Mouse (Mus musculus) intestine, postnatal 0 days (tissue): ENCODE data around the gene Spred1. TPM values are rescaled to one million over a fixed set of nuclear protein-coding genes. Genes with fewer than 3 reads are reported as not detected.

Source experiments
- ATAC-seq: fragments of 200-750 bp; cut with Nextera tagmentation; 2 replicates; pipeline ENCODE4 v1.8.0; 2017; ENCODE audit warnings: mild to moderate bottlenecking, moderate TSS enrichment, moderate library complexity
- H3K27ac ChIP-seq: fragments of 300-500 bp; sonication (generic); 2 replicates; pipeline ENCODE4 v1.5.1; 2014; ENCODE audit warnings: mild to moderate bottlenecking, low read depth, low read length, moderate library complexity
- H3K27me3 ChIP-seq: fragments of 300-500 bp; sonication (generic); replicated peaks from 2 replicates; pipeline ENCODE4 v1.6.1; 2014; ENCODE audit warnings: low read length, mixed read lengths; ENCODE audit not compliant: control insufficient read depth, insufficient read depth
- H3K36me3 ChIP-seq: fragments of 300-500 bp; sonication (generic); 2 replicates; pipeline ENCODE4 v1.6.1; 2014; ENCODE audit warnings: mild to moderate bottlenecking, moderate library complexity; ENCODE audit not compliant: control insufficient read depth, insufficient read depth
- H3K4me1 ChIP-seq: fragments of 300-500 bp; sonication (generic); replicated peaks from 2 replicates; pipeline ENCODE4 v1.6.1; 2014; ENCODE audit warnings: antibody characterized with exemption, low read length, mixed read lengths; ENCODE audit not compliant: control insufficient read depth, insufficient read depth
- H3K4me2 ChIP-seq: fragments of 300-500 bp; sonication (generic); replicated peaks from 2 replicates; pipeline ENCODE4 v1.6.1; 2014; ENCODE audit warnings: low read depth, mild to moderate bottlenecking, moderate library complexity
- H3K4me3 ChIP-seq: fragments of 300-500 bp; sonication (generic); 2 replicates; pipeline ENCODE4 v1.5.1; 2014; ENCODE audit warnings: low read depth, low read length
- H3K9ac ChIP-seq: fragments of 300-500 bp; sonication (generic); 2 replicates; pipeline ENCODE4 v1.6.1; 2014; ENCODE audit warnings: mild to moderate bottlenecking, low read depth, low read length
- H3K9me3 ChIP-seq: fragments of 300-500 bp; sonication (generic); 2 replicates; pipeline ENCODE4 v1.6.1; 2016; ENCODE audit warnings: mixed run types; ENCODE audit not compliant: control insufficient read depth
- CTCF ChIP-seq: sonication (generic); IDR thresholded peaks from 2 replicates; pipeline ENCODE4 v1.5.1; 2016; ENCODE audit warnings: low read depth, mild to moderate bottlenecking, control low read depth, antibody characterized with exemption, moderate library complexity
- WGBS: fragments of 180-500 bp; shearing (Covaris S2); extraction: QIAGEN DNeasy Blood & Tissue Kit; methylation state at CpG from one replicate; pipeline ENCODE4 v1.1.7; 2014; 5-methylcytosine and 5-hydroxymethylcytosine counted together
- polyA plus RNA-seq: library from polyadenylated mRNA; unstranded; fragments of >200 nt; fragmentation: Nextera tagmentation; extraction: Ambion mirVana; gene quantifications from 2 replicates; pipeline ENCODE4 v1.2.1, GENCODE M21; 2015

Gene Spred1
- polyA plus RNA-seq, 1 experiment from 2014 or later: 5.1 TPM

GRCm38 (mm10) chr2:117118516-117118915 is 2.7 kb upstream of the Spred1 start:
- H3K4me1 ChIP-seq: peaks cover 7% of the 10 kb centered on the region
- WGBS: 65% methylated on average over 2 of the region's 2 CpGs
- H3K4me3 ChIP-seq: no peak overlapping the region
- H3K9me3 ChIP-seq: no peaks in the 10 kb centered on the region
- no peak for TF ChIP-seq CTCF
- H3K27me3 ChIP-seq: no peaks in the 10 kb centered on the region
- no peak for ATAC-seq
- no peak overlapping the region for H3K9ac ChIP-seq
- H3K36me3 ChIP-seq: no peaks in the 10 kb centered on the region
- no peak overlapping the region for H3K4me2 ChIP-seq
- no peak overlapping the region for H3K27ac ChIP-seq

DNA sequence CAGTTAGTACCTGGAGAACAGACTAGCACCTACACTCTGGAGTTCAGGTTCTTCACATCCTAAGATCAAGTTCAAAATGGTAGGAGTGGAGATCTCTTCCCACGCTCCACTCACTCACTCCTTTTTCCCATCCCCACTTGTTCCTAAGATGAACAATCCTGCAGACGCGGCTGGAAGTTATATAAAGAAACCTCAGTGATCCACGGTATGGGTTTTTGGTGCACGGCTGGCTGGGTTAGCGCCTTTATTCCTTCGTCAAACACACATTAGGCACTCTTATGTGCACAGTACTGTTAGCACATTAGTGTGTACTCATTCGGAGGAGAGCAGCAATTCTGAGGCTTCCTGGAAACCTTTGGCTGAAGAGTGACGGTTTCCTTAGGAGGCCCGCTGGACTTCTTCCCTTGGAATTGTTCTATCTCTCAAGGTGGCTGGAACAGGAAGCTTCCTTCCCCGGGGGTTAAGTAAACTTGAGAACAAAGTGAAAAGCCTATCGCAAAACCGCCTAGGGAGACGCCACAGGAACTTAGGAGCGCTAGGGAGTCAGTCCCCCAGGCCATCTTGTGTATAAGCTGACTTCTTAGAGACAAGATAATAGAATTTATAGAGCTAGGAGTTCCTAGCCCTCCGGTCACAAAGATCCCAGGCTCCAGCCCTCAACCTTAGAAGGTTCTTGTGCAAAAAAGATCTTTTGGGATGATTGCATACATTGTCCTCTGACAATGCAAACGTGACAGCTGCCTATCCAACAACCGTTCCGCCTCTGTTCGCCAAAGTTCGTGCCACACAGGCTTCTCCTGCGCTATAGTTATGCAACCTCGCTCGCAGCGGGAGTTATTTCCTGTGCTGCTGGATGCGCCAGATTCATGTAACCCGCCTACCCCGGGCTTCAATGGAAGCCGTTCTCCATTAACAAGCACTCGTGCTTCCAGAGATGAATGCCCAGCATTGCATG is 1.6 kb upstream of the Spred1 start:
- Histone ChIP-seq H3K9ac (peak overlapping the region; percentile 98; the same call in 1 of the 2 replicates), H3K27me3 (no peaks in the 10 kb centered on the region), H3K9me3 (no peaks in the 10 kb centered on the region), H3K36me3 (no peaks in the 10 kb centered on the region), H3K4me1 (peaks cover 7% of the 10 kb centered on the region), H3K4me2 (peak overlapping the region; percentile 78), H3K4me3 (peak overlapping the region; percentile 95), H3K27ac (peak overlapping the region; percentile 98)
- WGBS: 9% methylated on average over 30 of the region's 30 CpGs
- TF ChIP-seq CTCF: no peak
- peak; percentile 59 for ATAC-seq

DNA sequence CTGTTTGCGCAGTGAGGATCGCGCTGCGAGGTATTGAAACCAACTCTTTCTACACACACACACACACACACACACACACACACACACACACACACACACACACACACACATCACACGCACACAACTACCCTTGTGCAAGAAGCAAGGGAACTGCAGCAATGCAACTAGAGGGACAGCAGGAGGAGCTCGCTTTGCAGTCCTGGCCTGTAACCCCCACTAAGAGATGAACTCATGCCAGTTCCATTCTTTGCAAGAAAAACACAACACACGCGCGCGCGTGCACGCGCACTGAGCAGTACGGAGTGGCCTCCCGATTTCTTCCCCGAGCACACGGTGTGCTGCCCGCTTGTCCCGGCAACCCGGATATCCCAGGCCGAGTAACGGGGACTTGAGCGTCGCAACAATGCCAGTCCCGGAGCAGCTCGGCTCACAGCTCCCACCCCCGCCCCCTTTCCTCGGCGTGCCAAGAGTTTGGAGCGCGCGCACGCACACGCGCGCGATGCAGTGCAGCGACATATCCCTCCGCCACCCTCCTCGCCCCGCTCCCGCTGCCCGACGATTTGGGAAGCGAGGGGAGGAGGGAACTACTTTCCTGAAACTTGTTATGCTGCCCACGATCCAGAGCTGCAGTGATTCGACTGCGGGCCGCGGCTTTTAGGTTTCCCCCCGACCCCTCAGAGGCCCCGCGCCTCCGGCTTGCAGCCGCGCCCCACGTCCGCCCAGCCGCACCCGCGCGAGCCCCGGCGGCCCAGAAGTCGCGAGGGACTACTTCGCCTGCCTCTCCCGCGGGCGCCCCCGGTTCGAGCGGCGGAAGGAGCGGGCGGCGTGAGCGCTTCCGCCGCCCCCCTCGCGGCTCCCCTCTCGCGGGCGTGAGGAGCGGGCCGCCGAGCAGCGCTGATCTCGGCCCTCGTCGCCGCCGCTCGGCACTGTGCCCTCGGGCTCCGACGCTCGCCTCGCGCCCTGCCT is 645 bp upstream of the Spred1 start:
- Histone ChIP-seq H3K4me2 (peak overlapping the region; percentile 78), H3K4me3 (peak overlapping the region; percentile 95), H3K36me3 (no peaks in the 10 kb centered on the region), H3K9ac (peak overlapping the region; percentile 98), H3K9me3 (no peaks in the 10 kb centered on the region), H3K27ac (peak overlapping the region; percentile 98), H3K27me3 (no peaks in the 10 kb centered on the region), H3K4me1 (peaks cover 7% of the 10 kb centered on the region)
- TF ChIP-seq CTCF: peak; percentile 76
- under 1% methylated on average over 81 of the region's 101 CpGs for WGBS
- peak; percentile 82 for ATAC-seq

DNA sequence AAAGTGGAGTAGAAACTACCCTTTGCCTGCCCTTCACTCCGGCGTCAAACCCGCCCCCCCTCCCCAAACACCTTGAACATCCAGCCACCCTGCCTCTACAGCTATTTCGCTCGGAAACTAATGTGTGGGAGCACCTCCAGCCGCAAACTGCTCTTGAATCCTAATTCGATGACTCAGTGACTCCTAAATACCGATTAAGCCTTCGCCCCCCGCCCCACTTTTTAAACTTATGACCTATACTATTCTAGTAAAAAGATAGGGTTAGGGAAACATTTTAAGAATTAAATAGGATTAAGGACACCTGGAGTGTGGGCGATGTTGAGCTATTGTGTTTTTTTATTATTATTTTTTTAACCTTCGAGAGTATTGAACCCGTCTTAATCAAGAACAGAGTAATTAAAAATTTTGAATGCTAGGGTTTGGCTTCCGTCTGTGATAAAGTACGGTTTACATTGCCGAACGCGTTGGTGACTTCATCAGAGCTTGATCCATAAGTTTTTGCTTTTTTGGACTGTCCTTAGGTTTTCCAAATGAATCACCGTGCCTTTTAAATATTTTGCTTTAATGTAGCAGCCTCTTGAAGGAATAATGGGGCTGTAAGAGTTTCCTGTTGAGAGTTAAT is 921 bp downstream of the Spred1 start:
- H3K27ac ChIP-seq: peak overlapping the region; percentile 98; the same call in 1 of the 2 replicates
- no peak for ATAC-seq
- H3K27me3 ChIP-seq: no peaks in the 10 kb centered on the region
- peaks cover 10% of the 10 kb centered on the region for H3K4me1 ChIP-seq
- under 1% methylated on average over 19 of the region's 19 CpGs for WGBS
- H3K36me3 ChIP-seq: no peaks in the 10 kb centered on the region
- H3K4me2 ChIP-seq: peak overlapping the region; percentile 78
- H3K4me3 ChIP-seq: peak overlapping the region; percentile 95
- TF ChIP-seq CTCF: no peak
- no peaks in the 10 kb centered on the region for H3K9me3 ChIP-seq
- H3K9ac ChIP-seq: peak overlapping the region; percentile 98

DNA sequence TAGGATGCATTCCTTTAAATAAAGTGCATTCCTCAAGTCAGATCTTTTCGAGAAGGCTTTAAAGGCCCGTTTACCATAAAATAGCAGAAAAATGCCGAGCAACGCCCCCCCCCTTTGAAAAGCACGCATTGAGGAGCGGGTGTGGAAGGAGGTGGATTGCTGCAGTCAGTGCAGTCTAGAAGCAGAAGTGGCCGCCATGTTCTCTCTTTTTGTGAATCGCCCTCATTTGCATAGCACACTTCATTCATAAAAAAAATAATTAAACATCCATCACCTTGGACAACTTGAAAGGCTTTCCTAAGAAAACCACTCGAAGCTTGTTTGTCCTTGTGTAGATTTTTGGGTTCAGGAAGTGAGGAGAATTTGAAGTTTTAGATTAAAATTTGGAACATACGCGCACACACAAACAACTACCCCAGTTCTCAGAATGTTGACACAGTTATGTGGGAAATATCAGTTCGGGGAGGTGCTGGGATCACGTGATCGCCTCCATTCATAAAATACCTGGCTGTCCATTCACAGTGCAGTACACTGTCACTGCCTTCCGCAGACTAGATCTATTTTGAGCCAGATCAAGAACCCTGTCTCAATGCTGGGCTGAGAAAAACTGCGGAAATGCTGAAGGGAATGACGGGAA is 1.6 kb downstream of the Spred1 start:
- Histone ChIP-seq H3K27ac (no peak overlapping the region), H3K27me3 (no peaks in the 10 kb centered on the region), H3K9me3 (no peaks in the 10 kb centered on the region), H3K4me1 (peaks cover 10% of the 10 kb centered on the region), H3K36me3 (no peaks in the 10 kb centered on the region), H3K9ac (peak overlapping the region; percentile 98), H3K4me2 (peak overlapping the region; percentile 78), H3K4me3 (peak overlapping the region; percentile 95)
- 0 out of 2 replicates have a peak, but pooled peaks have one; percentile 31 for ATAC-seq
- TF ChIP-seq CTCF: no peak
- WGBS: 1% methylated on average over 17 of the region's 17 CpGs
